Mouse (Mus musculus) cerebellum, postnatal 36 days (tissue): Measurements from ENCODE around the gene Txnip.

ENCODE experiments used
- DNase-seq, 2 experiments: peaks; one replicate each; pipeline ENCODE4 v3.0.0; 2021 to 2022; ENCODE audit warnings: mixed read lengths in 2 of 2

The Txnip gene

DNA sequence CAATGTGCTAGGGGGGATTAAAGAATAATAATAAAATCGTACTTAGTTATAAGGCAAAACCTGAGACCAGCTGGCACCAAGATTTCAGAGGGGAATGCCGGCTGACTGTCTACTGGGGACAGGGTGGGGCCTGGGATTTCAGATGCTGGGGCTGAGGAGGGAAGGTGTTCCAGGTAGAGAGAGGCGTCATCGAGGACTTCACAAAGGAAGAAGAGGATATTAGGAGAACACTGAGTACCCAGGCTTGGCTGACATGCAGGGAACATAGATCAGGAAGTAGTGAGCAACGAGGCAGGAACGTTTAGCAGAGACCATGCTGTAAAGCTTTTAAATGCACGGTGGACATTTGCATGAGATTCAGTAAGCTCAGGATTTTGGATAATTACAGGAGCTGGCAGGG is 5.9 kb upstream of the Txnip start:
- DNase-seq = no peak

GRCm38 (mm10) chr3:96553601-96554000 is 4.2 kb upstream of the Txnip start:
- no peak for DNase-seq

DNA sequence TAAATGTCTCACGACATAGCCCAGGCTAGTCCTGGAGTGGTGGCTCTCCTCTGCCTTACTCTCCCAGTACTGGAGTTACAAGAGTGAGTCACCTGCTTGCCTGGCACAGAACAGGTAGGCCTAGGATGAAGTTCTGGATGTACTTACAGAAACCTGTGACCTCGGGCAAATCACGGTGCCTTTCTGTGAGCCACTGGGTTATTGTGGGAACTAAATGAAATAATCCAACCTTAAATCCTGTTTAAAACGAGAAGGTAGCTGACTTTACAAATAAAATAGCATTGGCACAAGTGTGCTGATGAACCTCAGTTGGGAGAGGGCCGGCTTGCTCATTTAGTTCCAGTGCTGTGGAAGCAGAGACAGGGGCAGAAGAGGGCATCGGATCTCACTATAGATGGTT is 3.5 kb upstream of the Txnip start:
- no peak for DNase-seq

- DNase-seq = peak in 1 of 2 experiments; percentile 27
Measured at GRCm38 (mm10) chr3:96555041-96555596, 2.6 kb upstream of the Txnip start.

DNA sequence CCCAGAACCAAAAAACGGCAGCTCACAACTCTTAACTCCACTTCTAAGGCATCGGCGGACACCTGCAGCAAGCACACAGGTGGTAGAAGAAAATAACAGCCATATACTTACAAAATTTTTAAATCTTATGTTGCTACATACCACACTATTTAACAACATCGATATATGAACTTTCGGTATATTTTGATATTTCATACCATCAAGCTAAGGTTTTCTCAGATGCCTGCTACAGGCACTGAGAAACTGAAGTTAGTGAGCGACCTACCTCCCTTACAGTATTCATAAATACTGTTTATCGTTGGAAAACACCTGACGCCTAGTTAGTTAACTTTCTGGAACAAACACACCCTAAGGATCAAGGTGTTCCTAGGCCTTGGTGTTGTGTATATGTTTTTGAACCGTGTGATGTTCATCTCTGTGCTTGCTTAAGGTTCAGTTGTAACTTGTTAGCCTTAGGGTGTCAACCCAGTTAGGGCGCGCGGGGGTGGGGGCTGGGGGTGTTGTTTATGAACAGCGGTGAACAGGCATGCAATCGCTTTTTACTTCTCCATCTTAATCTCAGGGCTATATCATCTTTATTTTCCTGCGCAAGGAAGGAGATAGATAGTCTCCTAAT is 1.6 kb upstream of the Txnip start:
- no peak for DNase-seq

DNA sequence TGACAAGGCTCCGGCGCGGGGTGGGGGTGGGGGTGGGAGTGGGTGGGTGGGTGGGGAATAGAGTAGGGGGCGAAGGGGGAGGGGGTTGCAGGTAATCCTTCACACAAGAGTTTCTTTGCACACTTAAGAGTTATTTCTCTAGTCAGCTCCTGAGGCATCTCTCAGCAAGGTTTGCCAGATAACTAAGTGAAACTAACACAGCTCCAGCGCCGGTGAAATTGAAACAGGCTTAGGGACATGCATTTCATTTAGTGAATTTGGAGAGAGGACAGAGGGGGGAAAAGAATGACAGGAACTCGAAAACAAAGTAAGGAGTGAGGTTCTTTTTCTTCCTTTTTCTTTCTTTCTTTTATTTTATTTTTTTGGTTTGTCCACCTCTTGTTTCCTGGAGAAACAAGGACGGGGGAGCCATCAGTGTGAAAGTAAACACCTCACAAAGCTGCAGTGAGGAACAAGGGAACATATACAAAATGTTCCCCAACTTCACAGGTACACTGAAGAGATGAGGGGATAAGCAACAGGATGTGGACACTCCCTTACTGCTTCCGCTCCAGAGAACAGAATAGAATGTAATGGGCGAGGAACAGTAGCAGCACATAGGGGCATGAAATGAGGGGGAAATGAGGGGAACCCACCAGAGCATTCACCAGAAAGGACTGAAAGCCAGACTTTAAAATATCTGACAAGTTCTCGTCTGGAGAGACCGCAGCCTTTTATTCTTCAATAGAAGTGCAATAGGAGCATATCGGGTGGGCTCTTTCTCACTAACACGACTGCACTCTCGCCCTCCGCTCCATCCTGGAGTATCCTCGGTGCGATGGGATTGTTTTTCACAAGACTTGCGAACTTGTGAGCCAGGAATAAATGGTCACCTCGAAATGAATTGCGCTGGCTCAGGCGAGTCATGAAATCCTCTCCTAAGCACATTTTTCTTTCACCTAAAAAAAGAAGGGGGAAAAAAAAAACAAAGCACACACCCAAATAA is 814 bp upstream of the Txnip start:
- no peak for DNase-seq

- no peak for DNase-seq
Measured at GRCm38 (mm10) chr3:96558159-96558558, 402 bp downstream of the Txnip start.

DNA sequence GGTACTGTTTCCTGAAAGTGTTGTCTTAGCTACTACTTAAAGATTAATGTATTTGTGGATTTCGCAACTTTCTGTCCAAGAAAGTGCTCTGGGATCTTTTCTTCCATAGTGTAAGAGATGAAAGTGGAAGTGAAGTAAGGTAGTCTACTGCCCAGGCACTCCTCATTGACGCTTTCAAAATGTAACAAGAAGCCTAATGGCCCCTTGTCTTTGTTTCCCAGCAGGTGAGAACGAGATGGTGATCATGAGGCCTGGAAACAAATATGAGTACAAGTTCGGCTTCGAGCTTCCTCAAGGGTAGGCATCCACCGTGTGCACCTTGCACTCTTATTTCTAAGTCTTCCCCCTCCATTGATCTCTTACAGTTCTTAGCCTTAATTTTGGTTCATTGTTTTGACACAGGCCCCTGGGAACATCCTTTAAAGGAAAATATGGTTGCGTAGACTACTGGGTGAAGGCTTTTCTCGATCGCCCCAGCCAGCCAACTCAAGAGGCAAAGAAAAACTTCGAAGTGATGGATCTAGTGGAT is 975 bp downstream of the Txnip start:
- DNase-seq = no peak

GRCm38 (mm10) chr3:96559398-96559910 is 1.7 kb downstream of the Txnip start:
- DNase-seq = no peak

DNA sequence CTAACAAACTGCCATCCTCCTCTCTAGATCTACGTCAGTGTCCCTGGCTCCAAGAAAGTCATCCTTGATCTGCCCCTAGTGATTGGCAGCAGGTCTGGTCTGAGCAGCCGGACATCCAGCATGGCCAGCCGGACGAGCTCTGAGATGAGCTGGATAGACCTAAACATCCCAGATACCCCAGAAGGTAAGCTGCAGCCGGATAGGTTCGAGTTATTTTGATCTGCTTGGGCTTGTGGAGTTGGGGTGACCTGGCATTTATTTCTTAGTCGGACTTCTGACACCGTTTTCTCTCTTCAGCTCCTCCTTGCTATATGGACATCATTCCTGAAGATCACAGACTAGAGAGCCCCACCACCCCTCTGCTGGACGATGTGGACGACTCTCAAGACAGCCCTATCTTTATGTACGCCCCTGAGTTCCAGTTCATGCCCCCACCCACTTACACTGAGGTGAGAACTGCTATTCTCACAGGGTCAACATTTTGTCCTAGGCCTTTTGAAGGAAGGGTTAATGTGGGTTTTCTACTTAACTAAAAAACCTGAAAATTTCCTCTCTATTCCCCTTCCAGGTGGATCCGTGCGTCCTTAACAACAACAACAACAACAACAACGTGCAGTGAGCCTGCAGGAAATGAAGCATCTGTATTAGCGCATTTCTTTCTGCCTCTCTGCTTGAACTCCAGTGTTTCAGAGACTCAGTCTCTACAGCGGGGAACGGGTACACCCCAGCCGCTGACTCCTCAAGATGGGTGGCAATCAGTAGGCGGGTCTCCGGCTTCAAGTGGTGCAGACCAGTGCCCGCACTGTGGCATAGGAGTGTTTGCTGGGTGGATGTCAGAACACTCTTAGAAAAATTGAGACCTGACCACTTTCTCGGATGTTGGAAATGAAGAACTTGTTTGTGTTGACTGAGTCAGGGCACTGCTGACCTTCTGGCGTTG is 2.4 kb downstream of the Txnip start:
- DNase-seq = no peak

DNA sequence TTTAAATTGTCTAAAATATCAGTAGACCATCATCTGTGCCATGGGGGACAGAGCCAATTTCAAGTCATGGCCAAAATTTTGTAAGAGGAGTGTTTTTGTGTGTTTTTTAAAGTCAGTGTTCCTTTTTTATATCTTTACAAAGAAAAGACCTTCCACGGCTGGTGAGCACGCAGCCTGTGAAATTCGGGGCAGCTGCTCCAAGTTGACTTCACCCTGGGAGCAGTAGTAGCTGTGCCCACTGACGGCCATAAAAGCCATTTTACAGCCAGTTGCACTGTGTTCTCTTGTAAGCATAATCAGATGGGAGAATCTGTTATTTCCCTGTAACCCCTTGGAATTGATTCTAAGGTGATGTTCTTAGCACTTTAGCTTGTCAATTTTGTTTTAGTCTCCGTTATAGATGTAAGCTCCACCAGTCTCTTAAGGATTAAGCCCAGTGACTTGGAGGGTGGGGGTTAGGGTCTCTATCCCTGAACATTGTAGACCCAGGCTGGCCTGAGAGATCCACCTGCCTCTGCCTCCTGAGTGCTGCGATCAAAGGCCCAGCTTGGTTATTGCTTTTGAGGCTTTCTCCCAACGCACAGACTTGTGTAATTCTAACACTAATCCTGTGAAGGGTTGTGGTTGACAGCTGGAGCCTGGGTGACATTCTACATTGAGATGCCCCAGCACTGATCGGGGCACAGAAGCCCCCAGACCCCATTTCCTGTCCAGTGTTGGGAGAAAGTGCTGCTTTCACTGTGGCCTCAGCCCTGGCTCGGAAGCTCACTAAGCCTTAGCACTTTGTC is 3.3 kb downstream of the Txnip start:
- no peak for DNase-seq

DNA sequence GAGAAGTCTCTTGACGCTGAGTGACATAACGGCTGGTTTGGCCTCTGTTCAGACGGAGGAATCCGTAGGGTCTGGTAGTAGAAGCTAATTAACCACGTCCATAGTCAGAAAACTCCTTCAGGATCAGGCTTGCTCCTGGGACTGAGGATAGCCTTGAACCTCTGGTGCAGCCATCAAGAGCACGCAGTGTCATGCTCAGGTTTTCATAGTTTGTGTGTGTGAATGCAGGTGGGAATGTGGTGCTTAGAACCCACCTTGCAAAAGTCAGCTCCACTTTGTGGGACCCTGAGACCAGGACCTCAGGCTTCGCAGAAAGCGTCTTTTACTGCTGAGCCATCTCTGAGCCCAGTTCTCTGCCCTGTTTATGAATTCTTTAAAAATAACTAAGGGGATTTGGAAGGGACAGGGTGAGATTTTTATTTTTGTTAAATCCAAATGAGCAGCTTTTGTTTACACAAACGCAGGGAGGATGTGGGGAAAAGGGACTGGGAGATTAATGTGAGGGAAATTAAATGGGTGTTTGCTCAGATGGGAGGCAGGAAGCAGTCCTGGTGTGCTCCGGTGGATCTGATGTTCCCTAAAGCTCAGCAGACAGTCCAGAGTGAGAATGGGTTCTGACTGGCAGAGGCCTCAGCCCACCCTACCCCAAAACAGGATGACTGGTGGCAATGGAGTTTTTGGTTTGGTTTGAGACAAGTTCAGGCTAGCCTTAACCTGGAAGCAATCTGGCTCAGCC is 4.4 kb downstream of the Txnip start:
- no peak for DNase-seq

- no peak for DNase-seq
Measured at GRCm38 (mm10) chr3:96563267-96563666, 5.5 kb downstream of the Txnip start.

- no peak for DNase-seq
Measured at GRCm38 (mm10) chr3:96563911-96564632, 6.3 kb downstream of the Txnip start.

DNA sequence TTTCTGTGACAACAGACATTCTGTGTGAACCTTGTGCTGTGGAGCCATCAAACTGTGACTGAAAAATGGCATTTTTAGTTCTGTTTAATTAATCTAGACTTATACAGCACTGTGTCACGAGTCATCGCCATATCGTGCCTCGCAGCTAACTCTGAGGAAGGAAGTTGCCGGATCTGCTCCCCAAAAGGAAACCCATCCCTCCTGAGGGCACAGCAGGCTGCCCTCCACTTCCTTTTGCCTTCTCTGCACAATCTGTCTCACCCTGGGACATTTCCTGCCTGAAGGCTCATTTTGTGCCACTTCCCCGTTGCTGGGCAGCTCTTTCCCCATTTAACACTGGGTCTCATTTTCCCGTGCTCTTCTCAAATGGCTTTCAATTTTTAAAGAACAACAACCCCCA is 6.9 kb downstream of the Txnip start:
- DNase-seq = no peak

DNA sequence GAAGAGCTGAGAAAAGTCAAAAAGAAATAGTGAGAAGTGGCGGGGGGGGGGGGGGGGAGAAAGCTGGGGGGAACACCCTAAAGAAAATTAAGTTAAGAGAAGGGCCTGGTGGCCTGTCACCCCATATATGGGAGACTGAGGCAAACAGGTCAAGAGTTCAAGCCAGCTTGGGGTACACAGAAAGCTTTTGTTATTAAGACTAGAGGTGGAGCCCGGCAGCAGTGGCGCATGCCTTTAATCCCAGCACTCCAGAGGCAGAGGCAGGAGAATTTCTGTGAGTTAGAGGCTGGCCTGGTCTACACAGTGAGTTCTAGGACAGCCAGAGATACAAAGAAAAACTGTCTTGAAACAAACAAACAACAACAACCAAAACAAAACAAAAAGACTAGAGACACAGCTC is 7.3 kb downstream of the Txnip start:
- DNase-seq = no peak

DNA sequence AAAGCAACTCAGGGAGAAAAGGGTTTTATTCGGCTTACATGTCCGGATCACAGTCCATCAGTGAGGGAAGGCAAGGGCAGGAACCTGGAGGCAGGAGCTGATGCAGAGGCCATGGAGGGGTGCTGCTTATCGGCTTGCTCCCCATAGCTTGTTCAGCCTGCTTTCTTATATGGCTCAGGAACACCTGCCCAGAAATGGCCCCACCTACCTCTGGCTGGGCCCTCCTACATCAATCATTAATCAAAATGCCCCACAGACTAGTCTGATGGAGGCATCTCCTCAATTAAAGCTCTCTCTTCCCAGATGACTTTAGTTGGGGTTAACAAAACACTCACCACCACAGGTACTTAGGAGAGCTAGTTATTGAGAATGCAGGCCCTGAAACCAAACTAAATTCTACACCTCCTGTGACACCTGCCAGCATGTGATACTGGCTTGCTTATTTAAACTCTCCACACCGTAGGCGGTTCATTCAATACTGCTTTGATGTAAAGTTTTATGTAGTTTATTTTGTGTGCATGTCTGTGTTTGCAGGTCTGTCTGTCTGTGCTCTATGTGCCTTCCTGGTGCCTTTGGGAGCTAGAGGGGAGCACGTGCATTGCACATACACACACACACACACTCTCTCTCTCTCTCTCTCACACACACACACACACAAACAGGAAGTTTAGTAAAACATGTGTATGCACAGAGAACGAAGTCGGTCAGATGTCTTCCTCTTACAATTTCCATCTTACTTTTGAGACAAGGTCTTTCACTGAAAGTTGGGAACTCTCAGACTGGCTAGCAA is 9.1 kb downstream of the Txnip start:
- no peak for DNase-seq

DNA sequence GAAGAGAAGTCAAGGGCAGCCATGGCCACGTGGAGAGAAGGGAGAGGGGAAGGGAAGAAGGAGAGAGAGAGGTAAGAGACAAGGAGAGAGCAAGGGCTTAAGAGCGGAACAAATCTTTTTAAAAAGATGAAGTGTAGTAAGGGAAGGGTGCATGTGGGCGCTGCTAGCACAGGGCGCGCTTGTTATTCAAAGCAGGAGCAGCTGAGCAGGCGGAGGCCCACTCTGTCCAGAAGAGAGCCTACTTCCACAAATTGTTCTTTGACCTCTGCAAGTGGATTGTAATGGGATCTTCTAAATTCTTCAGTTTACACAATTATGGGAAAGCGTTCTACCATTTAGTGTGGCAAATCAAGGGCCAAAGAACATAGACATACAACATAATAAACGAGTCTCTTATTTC is 10.8 kb downstream of the Txnip start:
- DNase-seq = no peak

DNA sequence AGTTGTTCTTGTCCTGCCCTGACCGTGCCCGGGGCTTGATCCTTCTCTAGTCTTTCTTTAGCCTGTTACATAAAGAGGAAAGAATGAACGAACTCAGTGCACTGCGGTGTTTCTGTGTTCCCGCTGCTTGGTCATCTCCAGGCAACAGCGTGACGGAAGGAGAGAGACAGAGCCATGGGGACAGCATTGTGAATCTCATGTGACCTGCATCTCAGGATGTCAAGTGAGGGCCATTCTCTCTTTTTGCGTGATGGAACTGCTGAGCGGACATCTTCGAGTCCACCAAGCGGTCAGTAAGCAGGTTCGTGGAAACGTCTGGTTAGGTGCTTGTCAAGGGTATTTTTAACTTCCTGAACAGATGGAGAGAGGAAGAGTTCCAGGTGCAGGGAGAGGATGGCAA is 11.7 kb downstream of the Txnip start:
- no peak for DNase-seq
